Mouse (Mus musculus) C2C12 (cell line): ENCODE data around the gene Rcor1. TPM values are rescaled to one million over a fixed set of nuclear protein-coding genes. Genes with fewer than 3 reads are reported as not detected.

Source experiments
- H3K27me3 ChIP-seq: one replicate; pipeline ENCODE4 v1.6.1; 2011; ENCODE audit not compliant: control insufficient read depth, insufficient read depth, insufficient read length
- H3K36me3 ChIP-seq: one replicate; pipeline ENCODE4 v1.6.1; 2011; ENCODE audit not compliant: control insufficient read depth, insufficient read depth
- H3K4me3 ChIP-seq: one replicate; pipeline ENCODE4 v1.5.1; 2011; ENCODE audit warnings: mild to moderate bottlenecking, control low read depth; ENCODE audit not compliant: poor library complexity, insufficient read depth, severe bottlenecking
- H3K79me2 ChIP-seq: one replicate; pipeline ENCODE4 v1.6.1; 2011; ENCODE audit not compliant: control insufficient read depth, insufficient read depth
- H3K79me3 ChIP-seq: one replicate; pipeline ENCODE4 v1.6.1; 2011; ENCODE audit warnings: low read depth, control low read depth
- H3ac ChIP-seq: one replicate; pipeline ENCODE3; 2011; ENCODE audit warnings: low read depth; ENCODE audit not compliant: control insufficient read depth, insufficient read length
- CEBPB ChIP-seq: IDR thresholded peaks from one replicate; pipeline ENCODE4 v1.6.1; 2011; ENCODE audit warnings: low read depth, mild to moderate bottlenecking, control low read depth, moderate library complexity
- CTCF ChIP-seq: IDR thresholded peaks from one replicate; pipeline ENCODE4 v1.5.1; 2011; ENCODE audit not compliant: control insufficient read depth, insufficient read depth, insufficient read length
- FOSL1 ChIP-seq: IDR thresholded peaks from one replicate; pipeline ENCODE4 v1.8.0; 2011; ENCODE audit warnings: mild to moderate bottlenecking, low read length; ENCODE audit not compliant: poor library complexity, insufficient read depth, severe bottlenecking
- MAX ChIP-seq: IDR thresholded peaks from one replicate; pipeline ENCODE4 v1.6.1; 2011; ENCODE audit warnings: mild to moderate bottlenecking, control low read depth
- MYOD1 ChIP-seq: IDR thresholded peaks from one replicate; pipeline ENCODE4 v1.6.1; 2011; ENCODE audit warnings: low read depth; ENCODE audit not compliant: control insufficient read depth, insufficient read length
- MYOG ChIP-seq: IDR thresholded peaks from one replicate; pipeline ENCODE4 v1.6.1; 2011; ENCODE audit not compliant: control insufficient read depth, insufficient read length; ENCODE audit errors: extremely low read depth
- USF1 ChIP-seq: IDR thresholded peaks from one replicate; pipeline ENCODE4 v1.6.1; 2011; ENCODE audit warnings: low read depth, mild to moderate bottlenecking, control low read depth, moderate library complexity
- polyA plus RNA-seq: library from polyadenylated mRNA; unstranded; fragments of >200 nt; fragmentation: generic; extraction: Trizol; gene quantifications from one replicate; pipeline ENCODE4 v1.2.1, GENCODE M21; 2012; ENCODE audit warnings: missing spikeins

Gene Rcor1
- polyA plus RNA-seq, 1 experiment: 7.7 TPM

- no peak overlapping the region for H3ac ChIP-seq
- TF ChIP-seq CTCF: no peak
- no peak for TF ChIP-seq MYOG
- TF ChIP-seq MYOD1: no peak
- no peaks in the 10 kb centered on the region for H3K27me3 ChIP-seq
- no peaks in the 10 kb centered on the region for H3K79me3 ChIP-seq
- H3K79me2 ChIP-seq: no peaks in the 10 kb centered on the region
- no peaks in the 10 kb centered on the region for H3K36me3 ChIP-seq
- no peak overlapping the region for H3K4me3 ChIP-seq
Observed at GRCm38 (mm10) chr12:110992771-110993170, 46.4 kb upstream of the Rcor1 start.

DNA sequence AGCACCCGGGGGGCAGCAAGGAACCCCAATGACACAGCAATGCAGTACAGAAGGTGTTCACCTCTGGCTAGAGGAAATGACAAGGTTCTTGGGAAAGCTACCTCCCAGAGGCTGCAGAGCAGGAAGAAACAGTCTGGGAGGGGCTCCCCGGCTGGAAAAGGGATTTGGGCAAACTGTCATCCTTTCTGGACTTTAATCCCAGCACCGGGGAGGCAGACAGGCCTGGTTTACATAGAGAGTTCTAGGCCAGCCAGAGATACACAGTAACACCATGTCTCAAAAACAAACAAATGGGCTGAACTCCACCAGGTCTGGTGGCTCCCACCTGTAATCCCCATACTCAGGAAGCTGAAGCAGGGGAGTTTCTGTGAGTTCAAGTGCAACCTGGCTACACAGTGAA, 45.9 kb upstream of the Rcor1 start:
- H3K4me3 ChIP-seq: no peak overlapping the region
- H3K79me2 ChIP-seq: no peaks in the 10 kb centered on the region
- no peaks in the 10 kb centered on the region for H3K36me3 ChIP-seq
- H3ac ChIP-seq: no peak overlapping the region
- no peaks in the 10 kb centered on the region for H3K79me3 ChIP-seq
- H3K27me3 ChIP-seq: no peaks in the 10 kb centered on the region
- no peak for TF ChIP-seq CTCF

GRCm38 (mm10) chr12:110994666-110995065, 44.5 kb upstream of the Rcor1 start:
- Histone ChIP-seq H3K36me3 (no peaks in the 10 kb centered on the region), H3K79me3 (no peaks in the 10 kb centered on the region)
- TF ChIP-seq CEBPB (no peak), MYOD1 (no peak), MAX (no peak), FOSL1 (no peak), MYOG (no peak), CTCF (no peak), USF1 (no peak)

DNA sequence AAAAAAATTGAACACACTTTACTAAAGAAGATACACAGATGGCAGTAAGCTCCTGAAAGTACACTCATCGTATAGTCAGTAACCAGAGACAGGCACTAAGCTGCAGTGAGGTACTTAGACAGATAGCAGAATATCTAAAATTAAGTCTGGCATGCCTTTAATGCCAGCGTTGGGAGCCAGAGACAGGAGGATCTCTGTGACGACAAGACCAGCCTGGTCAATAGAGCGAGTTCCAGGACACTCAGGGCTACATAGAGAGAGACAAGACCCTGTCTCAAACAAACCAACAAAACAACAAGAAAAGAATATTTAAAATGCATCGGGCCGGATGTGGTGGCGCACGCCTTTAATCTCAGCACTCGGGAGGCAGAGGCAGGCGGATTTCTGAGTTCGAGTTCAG, 41.1 kb upstream of the Rcor1 start:
- no peak for TF ChIP-seq CTCF

More at GRCm38 (mm10) chr12:110994666-110995065, 44.5 kb upstream of the Rcor1 start:
- H3K79me2 ChIP-seq: no peaks in the 10 kb centered on the region
- no peaks in the 10 kb centered on the region for H3K27me3 ChIP-seq
- no peak overlapping the region for H3K4me3 ChIP-seq
- no peak overlapping the region for H3ac ChIP-seq

GRCm38 (mm10) chr12:110999820-111000219, 39.3 kb upstream of the Rcor1 start:
- no peak overlapping the region for H3K4me3 ChIP-seq
- TF ChIP-seq MAX (no peak), FOSL1 (no peak), CEBPB (no peak), USF1 (no peak), MYOG (no peak), MYOD1 (no peak), CTCF (no peak)
- H3K27me3 ChIP-seq: no peaks in the 10 kb centered on the region
- H3K36me3 ChIP-seq: no peaks in the 10 kb centered on the region
- H3K79me3 ChIP-seq: no peaks in the 10 kb centered on the region
- no peaks in the 10 kb centered on the region for H3K79me2 ChIP-seq
- H3ac ChIP-seq: no peak overlapping the region

More for the DNA sequence above, 41.1 kb upstream of the Rcor1 start:
- H3K79me2 ChIP-seq: no peaks in the 10 kb centered on the region
- no peak overlapping the region for H3ac ChIP-seq
- no peaks in the 10 kb centered on the region for H3K27me3 ChIP-seq
- H3K79me3 ChIP-seq: no peaks in the 10 kb centered on the region
- H3K4me3 ChIP-seq: no peak overlapping the region
- no peaks in the 10 kb centered on the region for H3K36me3 ChIP-seq

DNA sequence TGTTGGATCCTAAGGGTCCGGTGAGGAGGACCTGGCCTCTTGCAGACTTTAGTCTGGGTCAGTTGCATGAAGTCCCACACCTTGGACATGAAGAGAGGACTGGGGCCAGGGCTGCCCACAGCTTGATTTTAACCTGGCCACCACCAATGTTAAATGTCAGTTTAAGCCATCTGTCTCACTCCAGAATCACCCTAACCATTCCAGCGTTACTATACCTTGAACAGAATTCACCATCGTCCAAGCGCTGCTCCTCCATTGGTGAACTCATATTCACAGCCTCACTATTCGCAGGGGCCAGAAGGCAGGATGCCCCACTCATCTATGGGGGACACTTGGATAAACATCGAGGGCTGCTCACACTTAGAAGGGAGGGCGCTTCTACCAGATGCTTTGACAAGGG, 38.2 kb upstream of the Rcor1 start:
- H3K79me2 ChIP-seq: no peaks in the 10 kb centered on the region
- no peaks in the 10 kb centered on the region for H3K27me3 ChIP-seq
- H3ac ChIP-seq: no peak overlapping the region
- no peaks in the 10 kb centered on the region for H3K79me3 ChIP-seq
- H3K36me3 ChIP-seq: no peaks in the 10 kb centered on the region
- TF ChIP-seq FOSL1: no peak
- no peak for TF ChIP-seq MYOG
- TF ChIP-seq CTCF: no peak
- no peak for TF ChIP-seq MAX
- no peak for TF ChIP-seq CEBPB
- TF ChIP-seq MYOD1: no peak
- no peak for TF ChIP-seq USF1
- no peak overlapping the region for H3K4me3 ChIP-seq

DNA sequence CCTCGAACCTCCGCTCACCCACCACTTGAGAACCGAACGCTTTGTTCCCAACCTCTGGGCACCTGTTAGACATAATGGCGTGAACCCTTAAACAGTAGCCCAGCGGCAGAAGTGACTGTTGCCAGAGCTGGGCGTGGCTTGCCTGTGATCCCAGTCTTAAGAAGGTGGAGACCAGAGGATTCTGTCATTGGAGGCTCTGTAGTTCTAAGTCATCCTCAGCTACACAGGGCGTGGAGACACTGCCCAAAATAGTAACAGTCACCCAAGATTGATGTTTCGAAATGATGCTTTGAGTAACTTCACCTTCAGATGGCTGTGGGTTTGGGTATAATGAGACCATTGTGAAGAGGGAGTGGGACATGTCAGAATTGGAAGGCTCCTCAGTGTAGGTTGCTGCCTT, 35.0 kb upstream of the Rcor1 start:
- no peaks in the 10 kb centered on the region for H3K36me3 ChIP-seq
- no peak for TF ChIP-seq MYOG
- no peak for TF ChIP-seq CTCF
- no peak for TF ChIP-seq MAX
- no peak for TF ChIP-seq FOSL1
- TF ChIP-seq MYOD1: no peak
- TF ChIP-seq CEBPB: no peak
- TF ChIP-seq USF1: no peak
- H3K4me3 ChIP-seq: no peak overlapping the region
- H3K79me3 ChIP-seq: no peaks in the 10 kb centered on the region
- no peak overlapping the region for H3ac ChIP-seq
- no peaks in the 10 kb centered on the region for H3K79me2 ChIP-seq
- no peaks in the 10 kb centered on the region for H3K27me3 ChIP-seq
